Mouse (Mus musculus) hindbrain, embryonic 10.5 days (tissue): Measurements from ENCODE around the gene Cmip. TPM values are rescaled to one million over a fixed set of nuclear protein-coding genes. Genes with fewer than 3 reads are reported as not detected.

Source experiments
- DNase-seq: peaks from one replicate; pipeline ENCODE4 v3.0.0-alpha.2; 2017; ENCODE audit warnings: low spot score
- H3K27ac ChIP-seq: fragments of 300-500 bp; sonication (generic); 2 replicates; pipeline ENCODE4 v1.5.1; 2016; ENCODE audit warnings: mild to moderate bottlenecking, moderate library complexity
- H3K27me3 ChIP-seq: fragments of 300-500 bp; sonication (generic); 2 replicates; pipeline ENCODE4 v1.6.1; 2016; ENCODE audit warnings: mild to moderate bottlenecking; ENCODE audit not compliant: poor library complexity, insufficient read depth, severe bottlenecking
- H3K36me3 ChIP-seq: fragments of 300-500 bp; sonication (generic); 2 replicates; pipeline ENCODE4 v1.6.1; 2016; ENCODE audit warnings: mild to moderate bottlenecking, moderate library complexity
- H3K4me1 ChIP-seq: fragments of 300-500 bp; sonication (generic); replicated peaks from 2 replicates; pipeline ENCODE4 v1.6.1; 2016; ENCODE audit warnings: mild to moderate bottlenecking
- H3K4me3 ChIP-seq: fragments of 300-500 bp; sonication (generic); 2 replicates; pipeline ENCODE4 v1.5.1; 2016; ENCODE audit warnings: mild to moderate bottlenecking, moderate library complexity
- H3K9me3 ChIP-seq: fragments of 300-500 bp; sonication (generic); 2 replicates; pipeline ENCODE4 v1.6.1; 2016; ENCODE audit warnings: mild to moderate bottlenecking, moderate library complexity
- WGBS: fragments of 180-500 bp; shearing (Covaris S2); methylation state at CpG from one replicate; pipeline ENCODE4 v1.1.7; 2016; 5-methylcytosine and 5-hydroxymethylcytosine counted together
- polyA plus RNA-seq: library from polyadenylated mRNA; unstranded; fragments of >200 nt; fragmentation: Nextera tagmentation; extraction: Ambion mirVana; gene quantifications from 2 replicates; pipeline ENCODE4 v1.2.1, GENCODE M21; 2016

Cmip gene
- polyA plus RNA-seq, 1 experiment from 2014 or later: 14.0 TPM

DNA sequence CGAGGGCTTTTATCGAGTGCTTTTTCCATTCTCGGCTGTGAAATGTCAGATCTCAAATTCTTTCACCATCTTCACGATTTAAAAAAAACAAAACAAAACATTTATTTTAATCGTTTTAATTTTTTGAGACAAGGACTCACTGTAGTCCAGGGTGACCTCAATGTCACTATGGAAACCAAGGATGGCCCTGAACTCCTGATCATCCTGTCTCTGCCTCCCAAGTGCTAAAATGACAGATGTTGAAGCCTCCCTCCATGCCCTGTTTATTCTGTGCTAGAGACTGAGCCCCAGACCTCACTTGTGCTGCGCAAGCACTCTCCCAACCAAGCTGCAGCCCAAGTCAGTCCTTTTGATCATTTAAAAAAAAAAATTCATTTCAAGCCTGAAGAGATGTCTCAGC is 14.6 kb upstream of the Cmip start:
- peaks cover 11% of the 10 kb centered on the region for H3K4me1 ChIP-seq
- H3K4me3 ChIP-seq: no peak overlapping the region
- no peaks in the 10 kb centered on the region for H3K36me3 ChIP-seq
- WGBS: 84% methylated on average over 6 of the region's 6 CpGs
- no peaks in the 10 kb centered on the region for H3K9me3 ChIP-seq
- DNase-seq: no peak
- no peaks in the 10 kb centered on the region for H3K27me3 ChIP-seq
- no peak overlapping the region for H3K27ac ChIP-seq

DNA sequence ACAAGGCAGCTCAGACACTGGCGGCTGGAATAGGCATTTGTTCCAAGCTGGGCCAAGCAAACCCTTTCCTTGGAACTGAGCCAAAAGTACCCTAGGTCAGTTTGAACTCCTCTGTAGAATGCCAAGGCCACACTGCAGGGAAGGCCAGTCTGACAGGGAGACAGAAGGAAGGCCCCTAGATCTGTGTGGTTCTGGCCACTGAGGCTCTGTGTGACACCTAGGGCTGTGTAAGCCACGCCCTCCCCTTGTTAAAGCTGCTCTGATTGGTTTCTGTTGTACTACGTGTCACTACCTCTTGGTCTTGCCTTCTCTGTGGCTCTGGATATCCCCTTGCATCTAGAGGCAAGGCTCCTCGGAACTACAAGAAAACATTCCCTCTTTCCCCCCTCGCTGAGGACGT is 12.3 kb upstream of the Cmip start:
- no peak for DNase-seq
- H3K36me3 ChIP-seq: no peaks in the 10 kb centered on the region
- H3K27ac ChIP-seq: no peak overlapping the region
- H3K27me3 ChIP-seq: no peaks in the 10 kb centered on the region
- no peaks in the 10 kb centered on the region for H3K9me3 ChIP-seq
- peaks cover 11% of the 10 kb centered on the region for H3K4me1 ChIP-seq
- no peak overlapping the region for H3K4me3 ChIP-seq
- WGBS: 43% methylated on average over 6 of the region's 6 CpGs

DNA sequence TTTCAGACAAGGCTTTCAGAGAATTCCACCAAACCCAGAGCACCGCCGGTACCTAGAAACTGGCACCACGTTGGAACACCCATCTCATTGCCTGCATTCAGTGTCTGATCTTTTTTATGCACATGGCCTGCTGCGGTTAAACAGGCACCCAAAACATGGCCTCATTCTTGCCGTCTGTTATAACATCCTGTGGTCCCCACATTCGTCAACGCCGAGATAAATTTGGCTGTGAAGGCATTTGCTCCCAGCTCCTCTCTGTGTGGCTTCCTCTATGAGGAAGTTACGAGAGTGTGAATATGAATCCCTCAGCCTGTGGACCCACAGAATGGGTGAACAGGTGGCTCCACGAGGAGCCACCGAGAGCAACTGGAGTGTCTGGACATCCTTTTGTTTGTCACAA is 8.5 kb upstream of the Cmip start:
- no peaks in the 10 kb centered on the region for H3K36me3 ChIP-seq
- no peaks in the 10 kb centered on the region for H3K9me3 ChIP-seq
- H3K27me3 ChIP-seq: no peaks in the 10 kb centered on the region
- no peaks in the 10 kb centered on the region for H3K4me1 ChIP-seq
- no peak overlapping the region for H3K4me3 ChIP-seq
- no peak overlapping the region for H3K27ac ChIP-seq
- no peak for DNase-seq
- WGBS: 85% methylated on average over 11 of the region's 11 CpGs

DNA sequence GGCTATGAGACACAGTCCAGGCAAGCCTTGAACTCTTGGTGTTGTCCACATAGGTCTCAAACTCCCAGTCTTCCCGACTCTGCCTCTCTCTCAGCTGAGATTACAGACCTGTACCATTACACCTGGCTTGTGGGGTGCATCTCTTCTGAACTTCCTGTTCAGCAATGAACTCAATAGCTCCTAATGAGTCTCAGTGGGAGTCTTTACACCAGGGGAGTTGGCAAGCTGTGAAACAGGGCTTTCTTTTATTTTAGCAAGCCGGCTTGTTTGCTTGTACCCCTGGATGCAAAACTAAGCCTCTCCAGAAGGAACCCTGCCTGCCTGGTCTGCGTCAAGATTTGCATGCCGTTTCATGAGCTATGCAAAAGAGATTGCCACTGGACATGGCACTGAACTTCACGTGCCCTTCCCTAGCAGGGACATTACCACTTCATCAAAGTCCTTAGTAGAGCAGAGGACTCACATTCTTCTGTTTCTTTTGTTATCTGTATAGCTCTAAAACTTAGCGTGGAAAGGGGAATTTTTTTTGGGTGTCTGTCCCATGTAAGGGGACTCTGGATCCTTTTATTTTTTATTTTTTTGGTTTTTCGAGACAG is 5.7 kb upstream of the Cmip start:
- H3K27ac ChIP-seq: no peak overlapping the region
- no peak for DNase-seq
- 45% methylated on average over 7 of the region's 7 CpGs for WGBS
- H3K4me3 ChIP-seq: no peak overlapping the region
- H3K4me1 ChIP-seq: peaks cover 6% of the 10 kb centered on the region
- H3K27me3 ChIP-seq: peaks cover 5% of the 10 kb centered on the region; the same call in 1 of the 2 replicates
- H3K9me3 ChIP-seq: no peaks in the 10 kb centered on the region
- H3K36me3 ChIP-seq: no peaks in the 10 kb centered on the region

DNA sequence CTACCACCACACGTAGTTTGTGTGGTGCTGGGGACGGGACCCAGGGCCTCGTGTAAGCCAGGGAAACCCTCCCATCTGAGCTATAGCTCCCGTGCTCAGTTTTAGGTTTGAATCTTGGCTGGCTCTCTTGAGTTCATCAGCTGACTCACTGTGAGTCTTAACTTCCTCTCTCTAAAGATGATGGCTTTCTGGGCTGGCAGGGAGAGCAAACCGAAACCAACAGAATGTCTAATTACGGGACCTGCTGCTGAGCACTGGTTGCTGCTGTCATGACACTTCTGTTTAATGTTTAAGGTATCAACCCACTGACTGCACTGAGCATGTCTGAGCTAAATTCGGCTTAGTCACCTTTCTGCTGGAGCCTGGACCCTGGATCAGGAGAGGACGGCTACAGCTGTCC is 4.2 kb upstream of the Cmip start:
- 94% methylated on average over 8 of the region's 8 CpGs for WGBS
- no peak overlapping the region for H3K27ac ChIP-seq
- H3K4me3 ChIP-seq: no peak overlapping the region
- no peak for DNase-seq
- H3K4me1 ChIP-seq: peaks cover 11% of the 10 kb centered on the region
- peaks cover 5% of the 10 kb centered on the region; the same call in 1 of the 2 replicates for H3K27me3 ChIP-seq
- H3K36me3 ChIP-seq: no peaks in the 10 kb centered on the region
- H3K9me3 ChIP-seq: no peaks in the 10 kb centered on the region

DNA sequence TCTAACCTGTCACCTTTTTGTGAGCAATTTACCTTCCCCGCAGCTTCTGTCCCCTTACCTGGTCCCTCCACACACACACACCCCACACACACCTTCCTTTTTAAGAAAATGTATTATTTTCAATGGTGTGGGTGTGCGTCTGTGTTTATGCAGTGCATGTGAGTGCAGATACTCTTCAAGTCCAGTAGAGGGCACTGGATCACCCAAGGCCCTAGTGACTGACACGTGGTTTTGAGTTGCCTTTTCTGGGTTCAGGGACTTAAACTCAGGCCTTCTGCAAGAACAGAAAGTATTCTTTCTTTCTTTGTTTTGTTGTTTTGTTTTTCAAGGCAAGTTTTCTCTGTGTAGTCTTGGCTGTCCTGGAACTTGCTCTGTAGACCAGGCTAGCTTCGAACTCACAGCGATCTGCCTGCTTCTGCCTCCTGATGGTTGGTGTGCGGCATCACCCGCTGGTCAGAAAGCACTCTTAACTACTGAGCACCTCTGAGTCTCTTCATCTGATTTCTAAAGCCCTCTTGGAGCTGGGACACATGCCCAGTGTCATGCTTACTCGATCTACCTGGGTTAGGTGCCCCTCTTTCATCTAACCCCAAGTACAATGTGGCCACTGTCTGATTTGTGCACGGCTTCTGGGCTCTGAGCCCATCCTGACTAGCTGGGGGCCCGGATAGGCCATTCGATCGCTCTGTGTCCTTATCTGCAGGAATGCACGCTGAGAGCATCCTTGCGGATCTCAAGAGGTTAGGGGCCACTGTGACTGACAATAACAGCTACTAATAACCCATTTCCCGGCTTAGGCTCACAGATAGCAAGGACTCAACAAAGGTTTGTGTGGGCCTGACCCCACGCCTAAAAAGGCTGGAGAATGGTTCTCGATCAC is 3.2 kb upstream of the Cmip start:
- no peak for DNase-seq
- Histone ChIP-seq H3K27me3 (peaks cover 5% of the 10 kb centered on the region; the same call in 1 of the 2 replicates), H3K4me3 (no peak overlapping the region), H3K9me3 (no peaks in the 10 kb centered on the region), H3K27ac (no peak overlapping the region), H3K4me1 (peaks cover 19% of the 10 kb centered on the region), H3K36me3 (no peaks in the 10 kb centered on the region)
- 90% methylated on average over 17 of the region's 17 CpGs for WGBS

DNA sequence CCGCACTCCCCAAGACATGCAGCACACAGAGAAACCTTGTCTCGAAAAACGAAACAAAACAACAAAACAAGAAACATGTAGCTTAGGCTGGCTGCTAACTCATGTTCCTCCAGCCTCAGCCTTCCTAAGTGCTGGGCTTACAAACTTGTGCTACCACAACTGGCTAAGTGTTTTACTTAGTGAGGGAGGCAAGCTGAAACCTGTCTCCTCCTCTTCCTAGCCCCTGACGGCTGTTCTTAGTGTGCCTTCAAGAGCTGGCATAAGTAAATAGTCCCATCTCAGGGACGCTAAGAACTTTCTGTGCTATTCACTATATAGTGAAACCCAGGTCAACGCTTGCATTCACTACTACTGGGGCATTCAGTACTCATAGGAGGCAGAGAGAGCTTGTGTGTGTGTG is 2.4 kb upstream of the Cmip start:
- no peak overlapping the region for H3K27ac ChIP-seq
- peaks cover 27% of the 10 kb centered on the region for H3K4me1 ChIP-seq
- H3K9me3 ChIP-seq: no peaks in the 10 kb centered on the region
- peaks cover 5% of the 10 kb centered on the region; the same call in 1 of the 2 replicates for H3K27me3 ChIP-seq
- no peaks in the 10 kb centered on the region for H3K36me3 ChIP-seq
- WGBS: 81% methylated on average over 6 of the region's 6 CpGs
- no peak overlapping the region for H3K4me3 ChIP-seq
- DNase-seq: no peak

DNA sequence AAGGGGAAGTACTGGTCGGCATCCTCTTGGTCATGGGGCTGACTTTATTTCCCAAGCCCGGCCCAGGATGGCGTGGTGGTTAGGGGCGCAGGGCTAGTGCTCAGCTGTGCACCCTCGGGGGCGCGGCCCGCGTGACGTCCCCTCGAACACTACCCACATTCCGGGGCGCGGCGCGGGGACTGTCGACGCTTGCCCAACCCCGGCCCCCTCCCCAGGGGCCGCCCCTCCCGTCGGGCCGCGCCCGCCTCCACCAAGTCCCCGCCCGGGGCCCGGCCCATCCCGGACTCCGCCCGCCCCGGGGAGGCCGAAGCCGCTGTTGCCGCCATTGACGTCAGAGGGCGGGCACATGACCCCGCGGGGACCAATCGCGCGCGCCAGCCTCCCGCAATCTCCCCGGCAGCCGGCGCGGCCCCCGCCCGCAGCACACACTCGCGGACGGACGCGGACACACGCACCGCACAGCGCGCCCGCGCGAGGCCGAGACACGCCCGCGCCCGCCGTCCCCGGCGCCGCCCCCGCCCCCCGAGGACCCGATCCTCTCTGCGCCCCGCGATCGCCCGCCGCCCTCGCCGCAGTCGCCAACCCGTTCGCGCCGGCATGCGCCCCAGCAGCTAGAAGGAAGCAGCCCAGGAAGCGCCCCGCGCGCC is 449 bp upstream of the Cmip start:
- Histone ChIP-seq H3K9me3 (no peaks in the 10 kb centered on the region), H3K27me3 (peaks cover 5% of the 10 kb centered on the region; the same call in 1 of the 2 replicates), H3K4me1 (peaks cover 46% of the 10 kb centered on the region), H3K27ac (peak overlapping the region; percentile 97), H3K36me3 (no peaks in the 10 kb centered on the region), H3K4me3 (peak overlapping the region; percentile 97)
- WGBS: 1% methylated on average over 92 of the region's 92 CpGs
- peak; percentile 88 for DNase-seq

DNA sequence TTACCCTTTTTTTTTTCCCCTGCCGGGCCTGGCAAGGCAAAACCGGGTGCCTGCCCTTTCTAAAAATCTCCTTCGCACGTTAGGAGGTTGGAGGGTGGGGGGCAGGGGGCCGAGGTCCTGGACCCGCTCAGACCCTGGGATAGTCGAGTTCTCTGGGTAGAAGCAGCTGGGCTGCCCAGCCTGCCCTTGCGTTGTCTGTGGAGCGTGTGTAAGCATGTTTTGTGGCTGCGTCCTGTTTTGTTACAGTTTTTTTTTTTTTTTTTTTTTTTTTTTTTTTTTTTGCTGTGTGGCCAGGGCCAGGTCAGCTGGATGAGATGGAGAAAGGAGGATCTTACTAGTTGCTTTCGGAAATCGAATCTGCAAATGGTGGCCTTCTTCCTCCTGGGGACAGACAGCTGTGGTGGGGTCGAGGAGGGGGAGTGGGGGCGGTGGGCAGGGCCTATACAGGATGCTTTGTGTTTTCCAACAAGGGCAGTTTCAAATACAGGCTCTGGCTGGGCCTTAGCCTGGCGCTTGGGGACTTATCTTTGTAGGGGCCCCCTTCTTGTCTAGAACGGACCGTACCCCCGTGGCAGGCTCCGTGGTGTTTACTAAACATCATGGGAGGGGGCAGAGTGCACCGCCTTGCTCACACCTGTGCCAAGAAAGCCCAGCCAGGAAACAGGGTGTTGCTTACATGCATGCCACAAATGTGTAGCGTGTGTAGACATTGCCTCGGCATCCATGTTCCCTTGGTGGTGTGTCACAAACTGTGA is 1.1 kb downstream of the Cmip start:
- peak; percentile 62 for DNase-seq
- Histone ChIP-seq H3K4me3 (peak overlapping the region; percentile 97), H3K36me3 (no peaks in the 10 kb centered on the region), H3K9me3 (no peaks in the 10 kb centered on the region), H3K4me1 (peaks cover 62% of the 10 kb centered on the region), H3K27me3 (peaks cover 5% of the 10 kb centered on the region; the same call in 1 of the 2 replicates), H3K27ac (peak overlapping the region; percentile 97)
- 8% methylated on average over 22 of the region's 22 CpGs for WGBS

DNA sequence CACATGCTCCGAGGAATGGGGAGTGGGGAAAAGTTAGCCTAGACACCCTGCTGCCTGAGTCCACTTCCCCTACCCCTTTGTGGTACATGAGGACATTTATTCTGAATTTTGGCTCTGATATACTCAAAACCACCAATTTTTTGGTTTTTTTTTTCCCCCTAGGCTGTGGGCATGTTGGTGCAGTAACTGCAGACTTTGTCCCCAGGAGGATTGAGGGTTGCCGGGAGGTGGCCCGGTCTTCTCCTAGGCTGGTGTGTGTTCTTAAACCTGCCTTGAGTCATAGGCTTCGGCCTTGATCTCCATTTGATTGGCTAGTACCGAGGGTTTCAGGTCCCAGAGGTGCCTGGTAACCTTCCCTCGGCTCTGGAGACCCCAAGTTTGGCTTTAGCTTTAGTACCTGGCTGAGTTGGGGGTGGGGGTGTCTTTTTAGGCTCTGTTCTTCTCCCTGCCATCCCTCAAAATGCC is 1.7 kb downstream of the Cmip start:
- H3K4me1 ChIP-seq: peaks cover 68% of the 10 kb centered on the region
- no peak for DNase-seq
- H3K36me3 ChIP-seq: 0 out of 2 replicates have a peak, but pooled peaks cover 2% of the 10 kb centered on the region
- WGBS: 61% methylated on average over 6 of the region's 6 CpGs
- H3K9me3 ChIP-seq: no peaks in the 10 kb centered on the region
- peak overlapping the region; percentile 97 for H3K4me3 ChIP-seq
- H3K27me3 ChIP-seq: peaks cover 5% of the 10 kb centered on the region; the same call in 1 of the 2 replicates
- peak overlapping the region; percentile 97 for H3K27ac ChIP-seq

DNA sequence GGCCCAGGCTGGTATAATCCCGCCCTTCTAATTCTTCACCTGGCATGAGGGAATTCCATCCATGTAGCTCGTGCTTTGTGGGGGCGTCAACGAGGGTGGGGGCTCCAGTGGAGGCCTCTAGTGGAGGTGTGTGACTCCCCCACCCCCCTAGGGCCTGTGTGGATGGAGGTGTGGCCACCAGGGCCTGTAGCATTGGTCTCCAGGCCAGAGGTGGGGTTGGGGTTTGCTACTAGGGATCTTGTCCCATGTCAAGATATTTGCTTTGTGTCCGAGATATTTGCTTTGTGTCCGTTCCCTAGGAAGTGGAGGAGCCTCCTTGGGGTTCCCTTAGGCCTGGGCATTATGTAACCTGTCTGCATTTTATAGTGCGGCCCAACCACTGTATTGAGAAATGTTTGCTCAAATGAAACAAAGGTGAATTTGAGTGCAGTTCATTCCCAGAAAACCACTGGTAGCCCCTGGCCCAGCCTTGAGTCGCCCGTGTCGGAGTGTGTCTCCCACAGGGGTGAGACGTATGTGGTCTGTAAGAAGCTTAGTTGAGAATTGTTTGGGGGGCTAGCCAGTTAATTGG is 2.7 kb downstream of the Cmip start:
- H3K27ac ChIP-seq: peak overlapping the region; percentile 97
- peak overlapping the region; percentile 97 for H3K4me3 ChIP-seq
- no peak for DNase-seq

More for the DNA sequence above, 2.7 kb downstream of the Cmip start:
- Histone ChIP-seq H3K4me1 (peaks cover 67% of the 10 kb centered on the region), H3K9me3 (no peaks in the 10 kb centered on the region), H3K27me3 (peaks cover 5% of the 10 kb centered on the region; the same call in 1 of the 2 replicates), H3K36me3 (0 out of 2 replicates have a peak, but pooled peaks cover 2% of the 10 kb centered on the region)
- WGBS: 76% methylated on average over 11 of the region's 11 CpGs
